Mouse (Mus musculus) WW6 (cell line): ENCODE data around the gene Rnf133.

Experiments used
- DNase-seq: peaks from one replicate; pipeline ENCODE4 v3.0.0-alpha.2; 2013; ENCODE audit warnings: low read depth, low spot score

The Rnf133 gene

GRCm38 (mm10) chr6:23650205-23650604 is at the start of gene Rnf133:
Gene Rnf133 (minus strand): TSS chr6:23650305.
- no peak for DNase-seq

GRCm38 (mm10) chr6:23678172-23678571 is 28.1 kb upstream of the Rnf133 start:
- DNase-seq, result no peak

- no peak for DNase-seq
These were observed 4.9 kb upstream of the Rnf133 start, which contains the start of gene Rnf148 for GRCm38 (mm10) chr6:23655036-23655435. Gene Rnf148 (minus strand): TSS chr6:23655136.

GRCm38 (mm10) chr6:23648732-23649131 is 1.4 kb downstream of the Rnf133 start:
- no peak for DNase-seq

- no peak for DNase-seq
These were observed 2.4 kb downstream of the Rnf133 start for GRCm38 (mm10) chr6:23647627-23648247.

GRCm38 (mm10) chr6:23637081-23637480 is 13.0 kb downstream of the Rnf133 start:
- DNase-seq, result no peak

- no peak for DNase-seq
These were observed 14.9 kb downstream of the Rnf133 start for GRCm38 (mm10) chr6:23635208-23635607.

- DNase-seq, result no peak
These were observed 16.1 kb downstream of the Rnf133 start for GRCm38 (mm10) chr6:23634016-23634415.

GRCm38 (mm10) chr6:23630465-23630864 is 19.6 kb downstream of the Rnf133 start:
- no peak for DNase-seq
